Mouse (Mus musculus): Measurements from ENCODE around the gene Adam1b. TPM values are rescaled to one million over a fixed set of nuclear protein-coding genes. Genes with fewer than 3 reads are reported as not detected.
"Not testable (repeated sequence)": the region's sequence is repeated elsewhere in the genome, so short reads cannot be mapped to it uniquely, and the experiment has no call there.

Adam1b gene
- polyA plus RNA-seq, 1 experiment from 2014 or later, result 0.14 TPM

DNA sequence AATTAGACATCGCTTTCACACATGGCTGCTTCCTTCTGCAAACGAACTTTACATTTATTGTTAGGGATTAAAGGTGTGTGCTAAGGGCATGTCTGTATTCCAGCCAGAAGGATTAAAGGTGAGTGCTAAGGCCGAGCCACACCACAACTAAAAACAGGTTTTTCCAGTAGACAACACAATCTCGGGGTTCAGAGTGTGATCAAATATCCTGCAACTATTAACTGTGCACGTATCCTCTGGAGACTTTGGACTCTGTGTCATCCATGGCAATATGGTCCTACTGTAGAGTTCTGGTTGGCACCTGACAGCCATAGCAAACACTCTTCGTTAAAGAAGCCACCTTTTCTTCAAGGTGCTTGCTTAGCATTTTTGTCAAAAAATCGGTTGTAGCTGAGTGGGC lies 6.8 kb upstream of the Adam1b start:
- Histone ChIP-seq H3K27ac (ENCODE audit: low read length) (no peak overlapping the region), H3K4me3 (ENCODE audit: low read length) (no peak overlapping the region), H3K9me3 (ENCODE audit: control insufficient read depth, low read length) (no peaks in the 10 kb centered on the region; the same call in 1 of the 2 replicates), H3K36me3 (ENCODE audit: control insufficient read depth, insufficient read depth, low read length) (no peaks in the 10 kb centered on the region), H3K9ac (ENCODE audit: low read length) (no peak overlapping the region), H3K4me2 (ENCODE audit: low read depth, low read length) (no peak overlapping the region), H3K4me1 (replicated peaks; ENCODE audit: control insufficient read depth, insufficient read depth, low read length) (no peaks in the 10 kb centered on the region), H3K27me3 (ENCODE audit: control insufficient read depth, insufficient read depth, low read depth, low read length) (no peaks in the 10 kb centered on the region)
- WGBS, result 78% methylated on average over 7 of the region's 7 CpGs
- no peak for ATAC-seq (ENCODE audit: low read depth)

DNA sequence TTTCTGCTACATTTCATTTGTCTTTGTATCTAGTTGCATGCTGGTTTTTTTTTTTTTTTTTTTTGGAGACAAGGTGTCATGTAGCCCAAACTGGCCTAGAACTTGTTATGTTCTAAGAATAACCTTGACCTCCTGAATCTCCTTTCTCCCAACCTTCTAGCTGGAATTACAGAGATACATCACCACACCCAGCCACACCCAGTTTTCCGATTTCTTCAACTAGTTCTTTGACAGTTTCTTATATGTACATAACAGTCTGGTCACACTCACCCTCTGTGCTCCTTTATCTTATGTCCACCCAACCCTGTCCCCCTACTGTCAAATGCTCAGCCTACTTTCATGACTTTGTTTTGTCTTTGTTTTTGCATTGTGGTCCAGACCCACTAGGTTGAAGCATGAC lies 3.6 kb upstream of the Adam1b start:
- Histone ChIP-seq H3K27me3 (ENCODE audit: control insufficient read depth, insufficient read depth, low read depth, low read length) (no peaks in the 10 kb centered on the region), H3K4me1 (replicated peaks; ENCODE audit: control insufficient read depth, insufficient read depth, low read length) (no peaks in the 10 kb centered on the region), H3K9ac (ENCODE audit: low read length) (no peak overlapping the region), H3K9me3 (ENCODE audit: control insufficient read depth, low read length) (no peaks in the 10 kb centered on the region; the same call in 1 of the 2 replicates), H3K4me2 (ENCODE audit: low read depth, low read length) (no peak overlapping the region), H3K36me3 (ENCODE audit: control insufficient read depth, insufficient read depth, low read length) (no peaks in the 10 kb centered on the region), H3K27ac (ENCODE audit: low read length) (no peak overlapping the region), H3K4me3 (ENCODE audit: low read length) (no peak overlapping the region)
- WGBS, result 76% methylated on average over 1 of the region's 1 CpGs
- no peak for ATAC-seq (ENCODE audit: low read depth)

DNA sequence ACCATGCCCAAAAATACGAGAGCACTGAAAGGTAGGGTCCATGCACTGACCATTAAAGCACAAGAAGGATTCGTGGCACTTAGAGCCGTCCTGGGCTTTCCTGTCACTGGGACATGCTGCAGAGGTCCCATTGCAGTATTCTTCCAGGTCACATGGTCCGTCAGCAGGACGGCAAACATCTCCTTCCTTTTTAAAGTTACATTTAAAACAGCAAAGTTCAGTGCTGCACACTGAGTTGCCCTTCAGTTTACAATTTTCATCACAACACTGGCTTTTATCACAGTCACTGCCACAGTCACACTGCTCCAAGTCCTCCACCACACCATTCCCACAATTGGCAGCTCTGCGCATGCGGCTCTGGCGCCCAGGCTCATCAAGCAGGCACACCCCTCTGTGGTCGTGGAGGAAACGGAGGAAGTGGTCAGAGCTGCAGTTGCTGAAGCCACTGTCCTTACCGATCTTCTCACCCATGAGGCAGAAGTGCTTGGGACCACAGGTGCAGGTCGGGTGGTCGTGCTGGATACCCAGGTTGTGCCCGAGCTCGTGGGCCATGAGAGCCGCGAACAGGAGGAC lies 1.7 kb downstream of the Adam1b start:
- not testable (repeated sequence) for H3K4me3 ChIP-seq (ENCODE audit: low read length); H3K27me3 ChIP-seq (ENCODE audit: control insufficient read depth, insufficient read depth, low read depth, low read length); H3K27ac ChIP-seq (ENCODE audit: low read length); H3K4me1 ChIP-seq (replicated peaks; ENCODE audit: control insufficient read depth, insufficient read depth, low read length); ATAC-seq (ENCODE audit: low read depth); H3K36me3 ChIP-seq (ENCODE audit: control insufficient read depth, insufficient read depth, low read length); H3K9ac ChIP-seq (ENCODE audit: low read length); H3K4me2 ChIP-seq (ENCODE audit: low read depth, low read length); H3K9me3 ChIP-seq (ENCODE audit: control insufficient read depth, low read length)
- WGBS, result 63% methylated on average over 11 of the region's 17 CpGs

DNA sequence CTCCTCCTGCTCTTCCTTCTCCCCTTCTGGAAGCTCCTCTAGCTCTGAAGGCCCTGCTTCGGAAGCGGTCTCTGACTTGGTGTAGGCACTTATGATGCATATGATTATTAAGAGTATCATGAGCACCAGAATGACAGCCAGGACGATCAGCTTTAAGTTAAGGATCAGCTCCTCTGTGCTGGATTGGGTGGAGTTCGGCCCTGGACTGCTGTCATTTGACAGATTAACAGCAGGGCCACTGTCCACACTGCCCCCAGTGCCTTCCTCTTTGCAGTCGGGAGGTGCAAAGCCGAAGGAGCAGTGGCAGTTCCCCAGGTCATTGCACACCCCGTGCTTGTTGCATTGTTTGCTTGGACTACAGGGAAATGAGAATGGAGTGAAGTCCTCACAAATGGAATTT lies 2.5 kb downstream of the Adam1b start:
- no peak overlapping the region for H3K4me3 ChIP-seq (ENCODE audit: low read length)
- no peaks in the 10 kb centered on the region for H3K36me3 ChIP-seq (ENCODE audit: control insufficient read depth, insufficient read depth, low read length)
- WGBS, result 56% methylated on average over 7 of the region's 7 CpGs
- ATAC-seq (ENCODE audit: low read depth), result no peak
- no peaks in the 10 kb centered on the region for H3K4me1 ChIP-seq (replicated peaks; ENCODE audit: control insufficient read depth, insufficient read depth, low read length)
- no peak overlapping the region for H3K9ac ChIP-seq (ENCODE audit: low read length)
- no peaks in the 10 kb centered on the region for H3K9me3 ChIP-seq (ENCODE audit: control insufficient read depth, low read length)
- H3K27ac ChIP-seq (ENCODE audit: low read length), result no peak overlapping the region
- H3K27me3 ChIP-seq (ENCODE audit: control insufficient read depth, insufficient read depth, low read depth, low read length), result no peaks in the 10 kb centered on the region
- no peak overlapping the region for H3K4me2 ChIP-seq (ENCODE audit: low read depth, low read length)

DNA sequence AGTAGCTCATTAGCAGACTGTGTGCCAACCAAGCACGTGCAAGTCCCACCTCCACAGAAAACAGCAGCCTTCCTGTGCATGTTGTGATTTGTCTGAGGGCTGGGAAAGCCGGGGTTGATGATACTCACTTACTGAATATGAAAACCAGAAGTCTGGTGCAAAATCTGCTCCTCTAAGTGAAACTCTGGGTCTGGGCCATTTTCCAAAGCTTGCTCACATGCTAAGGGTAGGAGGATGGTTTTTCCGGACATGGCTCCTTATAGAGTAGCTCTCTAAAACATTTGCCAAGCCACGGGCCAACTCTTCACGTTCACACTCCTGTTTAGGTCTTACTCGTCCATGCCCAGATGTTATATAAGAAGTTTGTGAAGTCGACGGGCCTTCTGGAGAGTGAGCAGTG lies 9.9 kb downstream of the Adam1b start:
- H3K4me3 ChIP-seq (ENCODE audit: low read length), result no peak overlapping the region
- 62% methylated on average over 8 of the region's 8 CpGs for WGBS
- ATAC-seq (ENCODE audit: low read depth), result no peak

GRCm38 (mm10) chr5:121484801-121485200 lies 18.4 kb downstream of the Adam1b start:
- Histone ChIP-seq H3K27me3 (ENCODE audit: control insufficient read depth, insufficient read depth, low read depth, low read length) (no peaks in the 10 kb centered on the region), H3K9ac (ENCODE audit: low read length) (no peak overlapping the region), H3K4me2 (ENCODE audit: low read depth, low read length) (no peak overlapping the region), H3K9me3 (ENCODE audit: control insufficient read depth, low read length) (no peaks in the 10 kb centered on the region), H3K27ac (ENCODE audit: low read length) (no peak overlapping the region), H3K4me1 (replicated peaks; ENCODE audit: control insufficient read depth, insufficient read depth, low read length) (no peaks in the 10 kb centered on the region), H3K36me3 (ENCODE audit: control insufficient read depth, insufficient read depth, low read length) (no peaks in the 10 kb centered on the region), H3K4me3 (ENCODE audit: low read length) (no peak overlapping the region)
- 46% methylated on average over 5 of the region's 5 CpGs for WGBS
- ATAC-seq (ENCODE audit: low read depth), result no peak

More for the DNA sequence above, 9.9 kb downstream of the Adam1b start:
- Histone ChIP-seq H3K36me3 (ENCODE audit: control insufficient read depth, insufficient read depth, low read length) (no peaks in the 10 kb centered on the region), H3K4me2 (ENCODE audit: low read depth, low read length) (no peak overlapping the region), H3K27ac (ENCODE audit: low read length) (no peak overlapping the region), H3K27me3 (ENCODE audit: control insufficient read depth, insufficient read depth, low read depth, low read length) (no peaks in the 10 kb centered on the region), H3K9ac (ENCODE audit: low read length) (no peak overlapping the region), H3K4me1 (replicated peaks; ENCODE audit: control insufficient read depth, insufficient read depth, low read length) (no peaks in the 10 kb centered on the region), H3K9me3 (ENCODE audit: control insufficient read depth, low read length) (no peaks in the 10 kb centered on the region)

- Histone ChIP-seq H3K9me3 (ENCODE audit: control insufficient read depth, low read length) (no peaks in the 10 kb centered on the region), H3K4me2 (ENCODE audit: low read depth, low read length) (no peak overlapping the region), H3K27me3 (ENCODE audit: control insufficient read depth, insufficient read depth, low read depth, low read length) (no peaks in the 10 kb centered on the region), H3K4me1 (replicated peaks; ENCODE audit: control insufficient read depth, insufficient read depth, low read length) (no peaks in the 10 kb centered on the region), H3K27ac (ENCODE audit: low read length) (no peak overlapping the region), H3K36me3 (ENCODE audit: control insufficient read depth, insufficient read depth, low read length) (no peaks in the 10 kb centered on the region), H3K9ac (ENCODE audit: low read length) (no peak overlapping the region), H3K4me3 (ENCODE audit: low read length) (no peak overlapping the region)
- 36% methylated on average over 3 of the region's 3 CpGs for WGBS
- ATAC-seq (ENCODE audit: low read depth), result no peak
These were observed 25.6 kb downstream of the Adam1b start for GRCm38 (mm10) chr5:121477680-121478079.

DNA sequence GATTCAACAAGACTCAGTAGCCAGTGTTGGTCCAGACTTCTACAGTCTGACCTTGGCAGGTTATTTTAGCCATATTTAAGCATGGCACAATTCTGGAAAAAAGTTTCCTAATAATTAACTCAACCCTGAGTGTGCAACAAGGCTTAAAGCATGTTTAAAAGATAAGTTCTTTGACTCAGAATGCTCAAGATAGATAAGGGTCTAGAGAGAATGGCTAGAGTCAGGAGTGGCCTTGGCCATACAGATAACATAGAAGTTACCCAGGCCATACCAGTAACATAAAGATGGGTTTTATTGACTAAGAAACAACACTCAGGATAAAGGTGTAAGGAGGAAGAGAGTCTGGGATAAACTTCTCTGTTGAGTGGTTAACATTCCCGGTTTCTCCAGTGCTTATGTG lies 27.2 kb downstream of the Adam1b start:
- H3K4me3 ChIP-seq (ENCODE audit: low read length), result no peak overlapping the region
- no peaks in the 10 kb centered on the region for H3K4me1 ChIP-seq (replicated peaks; ENCODE audit: control insufficient read depth, insufficient read depth, low read length)
- H3K9ac ChIP-seq (ENCODE audit: low read length), result no peak overlapping the region
- H3K27me3 ChIP-seq (ENCODE audit: control insufficient read depth, insufficient read depth, low read depth, low read length), result no peaks in the 10 kb centered on the region
- ATAC-seq (ENCODE audit: low read depth), result no peak
- no peak overlapping the region for H3K27ac ChIP-seq (ENCODE audit: low read length)
- H3K9me3 ChIP-seq (ENCODE audit: control insufficient read depth, low read length), result no peaks in the 10 kb centered on the region
- no peak overlapping the region for H3K4me2 ChIP-seq (ENCODE audit: low read depth, low read length)
- 50% methylated on average over 1 of the region's 1 CpGs for WGBS
- H3K36me3 ChIP-seq (ENCODE audit: control insufficient read depth, insufficient read depth, low read length), result no peaks in the 10 kb centered on the region

GRCm38 (mm10) chr5:121474610-121475009 lies 28.6 kb downstream of the Adam1b start:
- ATAC-seq (ENCODE audit: low read depth), result no peak

DNA sequence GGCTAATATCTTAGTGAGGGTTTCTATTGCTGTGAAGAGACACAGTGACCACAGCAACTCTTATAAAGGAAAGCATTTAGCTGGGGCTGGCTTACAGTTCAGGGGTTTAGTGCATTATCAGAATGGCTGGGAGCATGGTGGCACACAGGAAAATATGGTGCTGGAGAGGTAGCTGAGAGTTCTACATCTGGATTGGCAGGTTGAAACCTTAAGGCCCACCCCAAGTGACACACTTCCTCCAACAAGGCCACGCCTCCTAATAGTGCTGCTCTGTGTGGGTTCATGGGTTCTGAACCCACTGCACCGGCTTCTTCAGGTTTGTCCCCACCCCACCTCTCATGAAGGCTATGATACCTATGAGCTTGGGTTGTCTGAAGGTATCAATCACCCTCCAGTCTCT lies 30.8 kb downstream of the Adam1b start:
- H3K4me1 ChIP-seq (replicated peaks; ENCODE audit: control insufficient read depth, insufficient read depth, low read length), result peaks cover 10% of the 10 kb centered on the region; the same call in 1 of the 2 replicates
- no peaks in the 10 kb centered on the region for H3K36me3 ChIP-seq (ENCODE audit: control insufficient read depth, insufficient read depth, low read length)
- 84% methylated on average over 2 of the region's 2 CpGs for WGBS
- no peak overlapping the region for H3K9ac ChIP-seq (ENCODE audit: low read length)
- H3K4me3 ChIP-seq (ENCODE audit: low read length), result no peak overlapping the region
- no peak overlapping the region for H3K27ac ChIP-seq (ENCODE audit: low read length)
- no peak overlapping the region for H3K4me2 ChIP-seq (ENCODE audit: low read depth, low read length)
- ATAC-seq (ENCODE audit: low read depth), result no peak
- H3K9me3 ChIP-seq (ENCODE audit: control insufficient read depth, low read length), result no peaks in the 10 kb centered on the region
- H3K27me3 ChIP-seq (ENCODE audit: control insufficient read depth, insufficient read depth, low read depth, low read length), result no peaks in the 10 kb centered on the region

More at GRCm38 (mm10) chr5:121474610-121475009, 28.6 kb downstream of the Adam1b start:
- Histone ChIP-seq H3K36me3 (ENCODE audit: control insufficient read depth, insufficient read depth, low read length) (no peaks in the 10 kb centered on the region), H3K9ac (ENCODE audit: low read length) (no peak overlapping the region), H3K9me3 (ENCODE audit: control insufficient read depth, low read length) (no peaks in the 10 kb centered on the region), H3K4me2 (ENCODE audit: low read depth, low read length) (no peak overlapping the region), H3K27ac (ENCODE audit: low read length) (no peak overlapping the region), H3K27me3 (ENCODE audit: control insufficient read depth, insufficient read depth, low read depth, low read length) (no peaks in the 10 kb centered on the region), H3K4me1 (replicated peaks; ENCODE audit: control insufficient read depth, insufficient read depth, low read length) (peaks cover 5% of the 10 kb centered on the region; the same call in 1 of the 2 replicates), H3K4me3 (ENCODE audit: low read length) (no peak overlapping the region)
- WGBS, result 35% methylated on average over 7 of the region's 7 CpGs
